Mouse (Mus musculus): Measurements from ENCODE around the gene Sec23a. TPM values are rescaled to one million over a fixed set of nuclear protein-coding genes. Genes with fewer than 3 reads are reported as not detected.
"Not testable (repeated sequence)": the region's sequence is repeated elsewhere in the genome, so short reads cannot be mapped to it uniquely, and the experiment has no call there.

The Sec23a gene
- total and polyA plus RNA-seq, 3 experiments: 12.3 to 24.7 (median 18.0) TPM

DNA sequence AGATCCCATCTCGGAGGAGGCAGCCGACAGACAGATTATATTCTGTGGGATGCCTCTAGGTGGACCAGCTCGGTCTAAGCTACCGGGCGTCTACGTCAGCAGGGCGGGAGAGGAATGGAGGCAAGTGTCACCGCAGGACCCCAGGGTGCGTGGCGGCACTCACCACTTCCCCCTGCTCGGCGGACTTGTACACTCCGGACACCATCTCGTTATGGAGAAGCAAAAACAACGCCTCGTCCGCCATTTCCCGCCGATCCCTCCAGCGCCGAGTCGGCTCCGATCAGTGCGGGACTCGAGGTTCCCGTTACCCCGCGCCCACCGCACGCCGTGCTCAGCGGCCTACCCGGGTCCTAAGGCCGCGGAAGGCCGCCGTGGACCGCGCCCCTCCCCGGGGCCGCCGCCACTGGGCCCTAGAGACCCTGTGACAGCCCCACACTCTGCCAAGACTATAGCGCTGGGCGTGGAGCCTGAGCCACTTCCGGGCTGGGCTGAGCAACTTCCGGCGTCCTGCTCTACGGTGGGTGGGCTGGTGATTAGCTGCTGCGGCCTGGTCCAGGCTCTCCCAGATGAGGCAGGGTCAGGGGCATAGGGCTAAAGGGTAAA lies 49.3 kb upstream of the Sec23a start, which contains the start of gene Trappc6b (continued):
- TF ChIP-seq TCF12 (IDR thresholded peaks at IDR 0.05; ENCODE audit: low read depth, low read length): peak; percentile 85
- TF ChIP-seq CTCF (conservative IDR thresholded peaks at IDR 0.05 in 1 of 2, IDR thresholded peaks at IDR 0.05 in 1 of 2; ENCODE audit: low read depth in 2 of 2, low read length in 2 of 2): peak in 1 of 2 experiments; percentile 19; a peak in 1 of 4 replicates
- no peak for TF ChIP-seq USF1 (IDR thresholded peaks at IDR 0.05; ENCODE audit: low read depth, low read length)
- TF ChIP-seq MYC (IDR thresholded peaks at IDR 0.05; ENCODE audit: low read depth, low read length): no peak

DNA sequence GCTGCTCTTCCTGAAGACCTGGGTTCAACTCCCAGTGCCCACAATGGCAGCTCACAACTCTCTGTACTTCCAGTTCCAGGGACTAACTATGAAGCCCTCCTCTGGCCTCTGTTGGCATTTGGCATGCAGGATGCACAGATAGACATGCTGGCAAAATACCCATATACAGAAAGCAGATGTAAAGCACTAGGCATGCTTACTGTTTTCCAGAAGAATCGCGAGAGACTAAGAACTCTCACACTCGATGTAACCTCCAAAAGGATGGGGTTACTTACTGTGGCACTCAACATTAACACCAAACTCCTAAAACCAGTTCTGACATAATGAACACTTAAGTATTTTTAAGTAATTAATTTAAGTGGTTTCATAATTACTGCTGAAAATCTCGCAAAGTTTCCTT lies 48.5 kb upstream of the Sec23a start:
- dilution Hi-C loops (cut with MboI; ENCODE audit: extremely low pct_ligation_motif_present, extremely low pct_unique_long_range_greater_than_20kb, low sequenced_read_pairs): no loop called here
- in situ Hi-C loops (cut with MboI; ENCODE audit: low pct_ligation_motif_present, low pct_unique_long_range_greater_than_20kb, low sequenced_read_pairs): loop anchor here (25.0 kb wide), 1 partner anchor 152 kb away; the partner anchor contains the start of gene Fbxo33
- Histone ChIP-seq H3K4me3 (replicated peaks in 1 of 3; ENCODE audit: low read depth in 2 of 3, low read length in 2 of 3, poor library complexity in 1 of 3) (peak overlapping the region; percentile 76 to 88 (median 77)), H3K4me1 (ENCODE audit: control insufficient read depth in 1 of 2, insufficient read depth in 2 of 2) (peaks cover 8 to 45% of the 10 kb centered on the region in 2 experiments), H3K9ac (ENCODE audit: insufficient read depth, low read depth) (peak overlapping the region; percentile 92), H3K27me3 (replicated peaks) (no peaks in the 10 kb centered on the region), H3K79me2 (replicated peaks; ENCODE audit: control insufficient read depth, extremely low read depth, insufficient read depth, poor library complexity, severe bottlenecking) (peaks cover 57% of the 10 kb centered on the region), H3K27ac (ENCODE audit: insufficient read depth, low read depth) (no peak overlapping the region), H3K36me3 (replicated peaks in 1 of 2; ENCODE audit: control insufficient read depth in 1 of 2, insufficient read depth in 1 of 2, low read length in 1 of 2) (peaks cover 8 to 29% of the 10 kb centered on the region in 2 experiments), H3K9me3 (replicated peaks; ENCODE audit: low read length) (no peaks in the 10 kb centered on the region), H3K4me2 (ENCODE audit: insufficient read depth, low read depth, poor library complexity, severe bottlenecking) (peak overlapping the region; percentile 100)
- DNase-seq (ENCODE audit: extremely low read depth): no peak
- TF ChIP-seq SIN3A (IDR thresholded peaks at IDR 0.05; ENCODE audit: low read length): no peak
- no peak for TF ChIP-seq JUN (IDR thresholded peaks at IDR 0.05; ENCODE audit: insufficient read depth, low read depth, low read length)
- no peak for TF ChIP-seq ZC3H11A (IDR thresholded peaks at IDR 0.05; ENCODE audit: low read depth, low read length)
- TF ChIP-seq MYC (IDR thresholded peaks at IDR 0.05; ENCODE audit: low read depth, low read length): 0 out of 2 replicates have a peak, but pooled peaks have one; percentile 13
- 0 out of 2 replicates have a peak, but pooled peaks have one; percentile 31 for TF ChIP-seq CHD2 (IDR thresholded peaks at IDR 0.05; ENCODE audit: low read length)
- no peak for TF ChIP-seq NRF1 (IDR thresholded peaks at IDR 0.05; ENCODE audit: low read depth, low read length)
- no peak for TF ChIP-seq MAFK (IDR thresholded peaks at IDR 0.05; ENCODE audit: insufficient replicate concordance, low read length)
- TF ChIP-seq MAX (IDR thresholded peaks at IDR 0.05; ENCODE audit: low read length): no peak
- TF ChIP-seq TCF12 (IDR thresholded peaks at IDR 0.05; ENCODE audit: low read depth, low read length): no peak
- no peak for TF ChIP-seq ELF1 (IDR thresholded peaks at IDR 0.05; ENCODE audit: low read depth, low read length)
- TF ChIP-seq ZNF384 (IDR thresholded peaks at IDR 0.05; ENCODE audit: low read depth, low read length): no peak
- TF ChIP-seq TBP (conservative IDR thresholded peaks at IDR 0.05; ENCODE audit: low read depth, low read length): no peak
- TF ChIP-seq USF1 (IDR thresholded peaks at IDR 0.05; ENCODE audit: low read depth, low read length): no peak
- no peak for TF ChIP-seq CHD1 (IDR thresholded peaks at IDR 0.05; ENCODE audit: low read depth, low read length)
- no peak for TF ChIP-seq UBTF (IDR thresholded peaks at IDR 0.05; ENCODE audit: low read depth, low read length)

DNA sequence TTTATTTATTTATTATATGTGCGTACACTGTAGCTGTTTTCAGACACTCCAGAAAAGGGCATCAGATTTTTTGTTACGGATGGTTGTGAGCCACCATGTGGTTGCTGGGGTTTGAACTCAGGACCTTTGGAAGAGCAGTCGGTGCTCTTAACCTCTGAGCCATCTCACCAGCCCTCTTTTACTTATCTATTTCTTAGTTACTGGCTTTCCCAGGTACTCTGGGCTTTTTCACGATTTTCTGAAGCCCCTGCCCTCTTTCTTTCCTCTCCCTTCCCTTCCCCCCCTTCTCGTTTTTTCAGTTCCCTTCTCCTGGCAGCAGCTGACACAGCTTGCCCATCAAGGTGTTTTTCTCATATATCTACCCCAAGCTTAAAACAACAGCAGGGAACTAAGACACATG lies 46.4 kb upstream of the Sec23a start:
- H3K27ac ChIP-seq (ENCODE audit: insufficient read depth, low read depth); H3K4me3 ChIP-seq (replicated peaks in 1 of 3; ENCODE audit: low read depth in 2 of 3, low read length in 2 of 3, poor library complexity in 1 of 3); H3K27me3 ChIP-seq (replicated peaks); H3K9ac ChIP-seq (ENCODE audit: insufficient read depth, low read depth); dilution Hi-C loops (cut with MboI; ENCODE audit: extremely low pct_ligation_motif_present, extremely low pct_unique_long_range_greater_than_20kb, low sequenced_read_pairs); H3K4me2 ChIP-seq (ENCODE audit: insufficient read depth, low read depth, poor library complexity, severe bottlenecking); H3K9me3 ChIP-seq (replicated peaks; ENCODE audit: low read length): not testable (repeated sequence)
- peak; percentile 66; the same call in 1 of the 2 replicates for TF ChIP-seq TBP (conservative IDR thresholded peaks at IDR 0.05; ENCODE audit: low read depth, low read length)
- TF ChIP-seq IRF4 (IDR thresholded peaks at IDR 0.05; ENCODE audit: low read depth, low read length): peak; percentile 50; the same call in 1 of the 2 replicates
- peak; percentile 12; the same call in 1 of the 2 replicates for TF ChIP-seq EP300 (IDR thresholded peaks at IDR 0.05; ENCODE audit: low read length)
- Histone ChIP-seq H3K4me1 (ENCODE audit: control insufficient read depth in 1 of 2, insufficient read depth in 2 of 2) (peaks cover 12 to 61% of the 10 kb centered on the region in 2 experiments), H3K79me2 (replicated peaks; ENCODE audit: control insufficient read depth, extremely low read depth, insufficient read depth, poor library complexity, severe bottlenecking) (peaks cover 66% of the 10 kb centered on the region), H3K36me3 (replicated peaks in 1 of 2; ENCODE audit: control insufficient read depth in 1 of 2, insufficient read depth in 1 of 2, low read length in 1 of 2) (peaks cover 15 to 46% of the 10 kb centered on the region in 2 experiments)
- peak; percentile 48 for DNase-seq (ENCODE audit: extremely low read depth)
- in situ Hi-C loops (cut with MboI; ENCODE audit: low pct_ligation_motif_present, low pct_unique_long_range_greater_than_20kb, low sequenced_read_pairs): loop anchor here (25.0 kb wide), 1 partner anchor 154 kb away; the partner anchor contains the start of gene Fbxo33

Measured in CH12.LX (cell line).